Mouse (Mus musculus) fibroblast of lung, adult 2 months (primary cell): Measurements from ENCODE around the gene Gm47289.
A peak's percentile ranks its signal among the peaks of the same experiment; 100 is the strongest.

Source experiments
- DNase-seq: peaks from one replicate; pipeline ENCODE4 v3.0.0-alpha.2; 2011; ENCODE audit warnings: low read depth

Gene Gm47289

DNA sequence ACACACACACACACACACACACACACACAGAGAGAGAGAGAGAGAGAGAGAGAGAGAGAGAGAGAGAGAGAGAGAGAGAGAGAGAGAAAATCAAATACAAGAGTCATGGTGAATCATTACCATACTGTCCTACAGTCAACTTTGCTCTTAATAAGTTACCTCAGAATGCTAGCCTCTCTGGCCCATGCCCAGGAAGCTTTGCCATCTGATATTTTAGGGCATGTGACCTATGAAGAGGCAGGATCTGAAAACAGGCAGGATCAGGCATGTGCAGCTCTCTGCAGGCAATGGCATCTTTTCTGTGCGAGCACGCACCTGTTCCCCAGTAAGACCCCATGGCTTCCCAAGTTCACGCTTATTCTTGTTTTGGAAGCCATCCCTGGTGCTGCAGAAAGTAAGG, 1.7 kb downstream of the Gm47289 start:
- DNase-seq: no peak

- DNase-seq: no peak
Observed at GRCm38 (mm10) chr9:119164743-119165142, 5.8 kb downstream of the Gm47289 start.

GRCm38 (mm10) chr9:119165548-119165947, 6.6 kb downstream of the Gm47289 start:
- DNase-seq: no peak

- DNase-seq: no peak
Observed at GRCm38 (mm10) chr9:119167608-119168007, 8.6 kb downstream of the Gm47289 start.

GRCm38 (mm10) chr9:119179292-119179691, 20.3 kb downstream of the Gm47289 start:
- DNase-seq: no peak

DNA sequence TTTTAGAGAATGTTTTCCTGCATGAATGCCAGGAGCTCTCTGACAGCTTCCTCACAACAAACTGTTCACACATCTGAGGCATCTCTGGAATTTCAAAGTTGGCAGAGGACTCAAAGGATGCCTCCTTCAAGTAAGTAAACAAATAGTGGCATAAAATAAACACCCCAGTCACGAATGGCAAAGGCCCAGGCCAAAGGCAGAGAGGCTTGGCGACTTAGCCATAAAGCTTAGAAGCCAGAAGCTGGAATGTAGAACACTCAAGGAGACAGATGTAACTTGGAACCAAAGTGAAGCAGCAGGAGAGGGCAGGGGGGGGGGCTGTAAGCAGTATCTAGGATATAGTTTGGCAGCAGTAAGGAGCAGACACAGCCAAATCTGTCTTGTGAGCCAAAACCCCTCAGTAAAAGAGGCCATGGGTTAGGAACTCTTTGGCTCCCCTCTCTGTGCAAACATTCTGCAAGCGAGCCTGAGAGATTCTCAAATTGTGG, 22.3 kb downstream of the Gm47289 start:
- DNase-seq: peak; percentile 43

GRCm38 (mm10) chr9:119192202-119192990, 33.4 kb downstream of the Gm47289 start:
- no peak for DNase-seq

DNA sequence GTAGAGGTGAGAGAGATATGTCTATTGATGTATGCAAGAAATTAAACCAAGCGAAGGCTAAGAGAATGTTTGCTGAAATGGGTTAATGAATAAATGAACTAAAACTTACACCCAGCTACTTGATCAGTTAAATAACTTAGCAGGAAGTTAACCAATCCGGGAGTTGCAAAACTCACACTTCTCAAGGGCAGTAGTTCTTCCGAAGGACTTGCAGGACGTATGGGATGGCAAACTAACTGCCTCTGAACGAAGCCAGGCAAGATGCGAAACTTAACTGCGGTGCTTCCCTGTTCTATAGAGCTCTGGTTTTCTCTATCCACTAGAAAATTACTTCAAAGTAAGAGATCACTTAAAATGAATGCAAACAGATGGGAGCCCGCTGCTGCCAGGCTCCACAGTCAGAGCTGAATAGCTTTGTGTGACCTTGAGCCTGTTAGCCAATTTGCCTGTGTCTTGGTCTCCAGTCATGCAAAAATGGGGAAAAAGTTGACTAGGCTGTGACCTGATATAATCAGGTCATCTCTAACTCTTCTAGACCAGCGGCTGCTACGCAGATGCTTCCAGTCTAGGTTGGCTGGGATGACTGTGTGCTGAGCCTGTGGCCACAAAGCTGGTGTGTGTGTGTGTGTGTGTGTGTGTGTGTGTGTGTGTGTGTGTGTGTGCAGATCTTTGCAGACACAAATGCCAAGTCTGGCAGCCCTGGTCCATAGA, 40.3 kb downstream of the Gm47289 start:
- DNase-seq: no peak

- no peak for DNase-seq
Observed at GRCm38 (mm10) chr9:119201653-119202052, 42.7 kb downstream of the Gm47289 start.

DNA sequence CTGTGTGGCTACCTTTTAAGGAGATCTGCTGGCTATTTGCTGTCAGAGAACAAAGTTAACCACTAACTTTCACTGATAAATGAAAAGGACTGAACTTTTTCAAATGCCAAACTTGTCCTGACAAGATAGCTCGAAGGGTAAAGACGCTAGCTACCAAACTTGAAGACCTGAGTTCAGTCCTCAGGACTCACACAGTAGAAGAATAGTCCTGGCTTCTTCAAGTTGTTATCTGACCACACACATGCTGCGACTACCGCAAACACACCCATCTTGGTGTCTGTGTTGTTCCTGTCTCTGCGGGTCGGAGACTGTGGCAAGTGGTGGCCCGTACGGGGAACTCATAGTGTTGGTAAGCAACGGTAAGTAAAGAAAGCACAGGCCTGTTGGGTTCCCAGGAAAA, 44.7 kb downstream of the Gm47289 start:
- DNase-seq: no peak

DNA sequence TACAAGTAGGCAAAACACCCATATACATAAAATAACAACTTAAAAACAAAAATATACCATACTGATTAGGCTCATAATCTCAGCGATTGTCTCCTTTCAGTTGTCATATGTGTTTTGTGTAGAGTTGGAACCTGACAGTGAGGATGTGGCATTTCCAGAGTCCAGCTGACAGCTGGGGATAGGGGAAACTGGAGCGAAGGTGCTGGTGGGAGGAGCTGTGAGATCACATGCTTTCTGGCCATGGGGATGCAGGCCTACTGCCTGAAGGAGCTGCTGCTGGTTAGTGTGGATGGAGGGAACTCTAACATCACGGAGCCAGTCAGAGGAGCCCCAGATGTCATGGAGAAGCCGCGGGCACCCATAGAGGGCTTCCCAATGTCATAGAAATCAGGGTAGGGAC, 46.8 kb downstream of the Gm47289 start:
- DNase-seq: no peak

DNA sequence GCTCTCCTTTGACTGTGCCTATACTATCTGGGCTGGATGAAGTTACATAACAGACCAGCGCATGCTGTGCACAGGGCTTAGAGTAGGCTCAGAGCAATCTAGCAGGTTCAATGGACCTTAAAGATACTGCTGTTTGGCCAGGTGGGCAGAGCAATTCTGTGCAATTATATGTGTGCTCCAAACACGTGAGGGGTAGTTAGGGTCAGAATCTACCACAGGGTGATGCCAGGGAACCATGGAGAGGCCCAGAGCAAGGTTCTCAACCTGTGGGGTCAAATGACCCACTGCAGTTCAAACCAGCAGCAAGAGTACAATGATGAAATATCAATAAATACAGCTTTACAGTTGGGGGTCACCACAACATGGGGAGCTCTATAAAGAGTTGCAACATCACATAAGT, 47.7 kb downstream of the Gm47289 start:
- DNase-seq: no peak

GRCm38 (mm10) chr9:119207113-119207512, 48.2 kb downstream of the Gm47289 start:
- DNase-seq: no peak

DNA sequence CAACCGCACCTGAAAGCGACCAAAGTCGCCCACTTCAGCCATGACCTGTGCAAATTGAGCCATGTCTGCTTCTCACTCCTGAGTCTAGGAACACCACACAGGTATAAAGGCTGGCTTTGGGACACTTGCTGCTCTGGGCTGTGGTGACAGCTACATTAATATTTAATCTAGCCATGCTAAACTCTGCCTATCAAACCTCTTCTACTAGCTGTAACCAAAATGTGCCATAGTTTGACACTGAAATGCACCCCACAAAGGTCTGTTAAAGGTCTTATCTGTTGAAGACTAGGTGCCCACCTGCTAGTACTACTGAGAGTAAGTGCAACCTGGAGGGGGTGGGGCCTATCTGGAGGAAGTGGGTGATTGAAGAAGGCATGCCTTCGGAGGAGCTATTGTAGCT, 50.0 kb downstream of the Gm47289 start, which contains the start of gene Slc22a13:
TSS of gene Slc22a13 (minus strand) at position 101 of the 400 bp plus-strand sequence.
- DNase-seq: no peak
